In genomic region chr17:14960951-14961556, GRCm38 (mm10) we compare ENCODE assay signal across 8 mouse cellular contexts. TPM values are rescaled to one million over a fixed set of nuclear protein-coding genes. Genes with fewer than 3 reads are reported as not detected.
DNase-seq lines count a peak whose midpoint lies in the region; ATAC-seq and TF ChIP-seq lines count a peak whose summit lies in the region.
"Not testable (repeated sequence)": the region's sequence is repeated elsewhere in the genome, so short reads cannot be mapped to it uniquely, and the experiment has no call there.

TSS of gene Phf10 (minus strand) at chr17:14961273.

- CTCF ChIA-PET in Patski (lab: Charles Lee): not testable (repeated sequence)

- peak within 1 kb of the TSS; percentile 77 for H3K4me3 ChIP-seq in gastrocnemius, adult 2 months
- peak within 1 kb of the TSS; percentile 79 for H3K4me3 ChIP-seq in hindbrain, embryonic 12.5 days
- peak within 1 kb of the TSS; percentile 65 for H3K4me3 ChIP-seq in lung, embryonic 16.5 days (ENCODE audit: low read length)

- TF ChIP-seq CTCF in Patski (IDR thresholded peaks at IDR 0.05); gastrocnemius, adult 2 months (IDR thresholded peaks at IDR 0.05): not testable (repeated sequence)

- peak within 1 kb of the TSS; percentile 84 for H3K9ac ChIP-seq in hindbrain, embryonic 12.5 days
- peak within 1 kb of the TSS; percentile 74 for H3K9ac ChIP-seq in lung, embryonic 16.5 days (ENCODE audit: low read length)

- not testable (repeated sequence) for DNase-seq in Patski (ENCODE audit: low read depth, low spot score)
- peak; percentile 54 for DNase-seq in cerebellum, postnatal 25 days
- peak; percentile 64 for DNase-seq in gastrocnemius, adult 2 months
- peak in 1 of 2 experiments; percentile 11 for DNase-seq in layer of hippocampus, postnatal 14 days (ENCODE audit: low spot score in 2 of 2)
- peak; percentile 38 to 59 for DNase-seq in thymus, postnatal 36 days

- not testable (repeated sequence) for H3K36me3 ChIP-seq in hindbrain, embryonic 12.5 days; lung, embryonic 16.5 days (ENCODE audit: control insufficient read depth, insufficient read depth, low read length)

- intact Hi-C loops in gastrocnemius, adult 2 months (cut with DNase I): not testable (repeated sequence)

- WGBS in hindbrain, embryonic 12.5 days: under 1% methylated on average over 41 of the region's 100 CpGs
- under 1% methylated on average over 33 of the region's 100 CpGs for WGBS in lung, embryonic 16.5 days

- in situ Hi-C loops in Patski (cut with MboI; ENCODE audit: low pct_unique_long_range_greater_than_20kb): loop anchor here (25.0 kb wide), 1 partner anchor 776 kb away; no protein-coding TSS in a partner anchor

- ATAC-seq in Patski: peak; percentile 81
- peak; percentile 83 for ATAC-seq in hindbrain, embryonic 12.5 days (ENCODE audit: low FRiP score)
- ATAC-seq in lung, embryonic 16.5 days (ENCODE audit: low read depth): peak; percentile 87
- ATAC-seq in neutrophil, adult 5-6 weeks (ENCODE audit: extremely low read depth, insufficient number of reproducible peaks, low FRiP score, poor library complexity, severe bottlenecking): not testable (repeated sequence)

- POLR2A ChIA-PET in Patski (lab: Charles Lee): not testable (repeated sequence)

- peak within 1 kb of the TSS; percentile 95 for H3K4me2 ChIP-seq in hindbrain, embryonic 12.5 days (replicated peaks)
- peak within 1 kb of the TSS; percentile 81 for H3K4me2 ChIP-seq in lung, embryonic 16.5 days (ENCODE audit: low read depth, low read length)

- H3K4me1 ChIP-seq in hindbrain, embryonic 12.5 days; lung, embryonic 16.5 days (replicated peaks; ENCODE audit: control insufficient read depth, insufficient read depth, low read length): not testable (repeated sequence)

- peak within 1 kb of the TSS; percentile 87 for H3K27ac ChIP-seq in gastrocnemius, adult 2 months
- H3K27ac ChIP-seq in hindbrain, embryonic 12.5 days: not testable (repeated sequence)
- H3K27ac ChIP-seq in lung, embryonic 16.5 days (ENCODE audit: low read length): peak within 1 kb of the TSS; percentile 67; the same call in 1 of the 2 replicates

- not testable (repeated sequence) for H3K9me3 ChIP-seq in hindbrain, embryonic 12.5 days (replicated peaks); lung, embryonic 16.5 days (ENCODE audit: control insufficient read depth, low read length)

- not testable (repeated sequence) for H3K27me3 ChIP-seq in Patski; hindbrain, embryonic 12.5 days; lung, embryonic 16.5 days (ENCODE audit: control insufficient read depth, insufficient read depth, low read depth, low read length)

RNA-seq across cellular contexts. Expression of gene Phf10, which starts in this region (rescaled TPM):
- polyA plus RNA-seq in Patski (2021): 71.5 TPM
- 10 to 100 TPM; 46.9 to 54.2 TPM for total RNA-seq in gastrocnemius, adult 2 months (2021)
- 22.2 and 24.9 TPM in 2 replicates for polyA plus RNA-seq in hindbrain, embryonic 12.5 days (2016; fragmentation: Nextera tagmentation; extraction: Ambion mirVana)
- 10 to 100 TPM; 59.1 to 61.7 TPM for total RNA-seq in layer of hippocampus, postnatal 14 days (2021)
- polyA plus RNA-seq in lung, embryonic 16.5 days (2015; fragmentation: Nextera tagmentation; extraction: Ambion mirVana): 36.1 and 36.6 TPM in 2 replicates
- total RNA-seq in neutrophil, adult 5-6 weeks (2017): 37.2 and 37.8 TPM in 2 replicates
